Mouse (Mus musculus): Measurements from ENCODE around the gene Fam189a1. TPM values are rescaled to one million over a fixed set of nuclear protein-coding genes. Genes with fewer than 3 reads are reported as not detected.

Fam189a1 gene
- total RNA-seq, 2 experiments from 2014 or later: 58.1 to 59.0 TPM

- no peak for DNase-seq (ENCODE audit: low spot score in 2 of 2)
- intact Hi-C loops (cut with DNase I): no loop called here
Measured at GRCm38 (mm10) chr7:64716286-64716685, 440.1 kb downstream of the Fam189a1 start.

GRCm38 (mm10) chr7:64709520-64710262, 446.7 kb downstream of the Fam189a1 start:
- peak; percentile 61 to 86 for DNase-seq (ENCODE audit: low spot score in 2 of 2)
- intact Hi-C loops (cut with DNase I): no loop called here

DNA sequence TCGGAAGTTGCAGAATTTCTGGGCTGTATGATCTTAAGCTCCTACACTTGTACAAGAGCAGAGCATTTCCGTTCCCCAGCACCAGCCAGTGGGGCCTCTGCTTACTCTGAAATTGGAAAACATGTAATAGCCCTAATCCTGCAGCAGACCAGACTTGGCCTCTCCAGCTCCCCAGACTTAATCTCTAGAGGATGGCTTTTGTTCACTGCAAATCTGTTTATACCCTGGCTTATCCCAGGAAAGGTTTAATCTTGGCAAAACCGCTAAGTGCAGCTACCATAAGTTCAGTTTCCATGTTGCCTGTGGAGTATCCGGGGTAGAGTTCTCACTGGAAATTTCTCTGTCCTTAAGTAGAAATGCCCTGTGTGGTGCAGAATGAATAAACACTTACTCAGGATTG, 448.2 kb downstream of the Fam189a1 start:
- DNase-seq (ENCODE audit: low spot score in 2 of 2): no peak
- intact Hi-C loops (cut with DNase I): no loop called here

Small RNA genes within 50 kb of the gene (microRNA-seq; reads per million reads assigned to microRNA genes)
- 0 reads per million in 2 experiments for gene Gm25249
